Mouse (Mus musculus): ENCODE measurements around the gene Ccdc170. TPM values are rescaled to one million over a fixed set of nuclear protein-coding genes. Genes with fewer than 3 reads are reported as not detected.

The Ccdc170 gene
- total RNA-seq, 2 experiments from 2014 or later: 0.23 to 0.26 TPM

DNA sequence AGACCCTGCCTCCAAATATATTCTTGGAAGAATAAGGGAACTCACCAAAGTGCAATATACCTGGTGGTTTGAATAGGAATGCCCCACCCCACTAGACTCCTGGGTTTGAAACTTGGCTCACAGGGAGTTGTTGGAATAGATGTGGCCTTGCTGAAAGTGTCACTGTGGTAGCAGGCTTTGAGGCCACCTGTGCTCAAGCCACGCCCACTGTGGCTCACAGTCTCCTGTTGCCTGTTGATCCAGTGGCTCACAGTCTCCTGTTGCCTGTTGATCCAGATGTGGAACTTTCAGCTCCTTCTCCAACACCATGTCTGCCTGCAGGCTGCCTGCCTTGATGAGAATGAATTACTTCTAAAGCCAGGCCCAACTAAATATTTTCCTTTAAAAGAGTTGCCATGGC, 1.5 kb downstream of the Ccdc170 start:
- intact Hi-C loops (cut with DNase I): no loop called here
- no peak overlapping the region for H3K27ac ChIP-seq
- no peak for TF ChIP-seq CTCF (IDR thresholded peaks at IDR 0.05)
- no peak for DNase-seq (ENCODE audit: extremely low spot score in 1 of 2, low spot score in 2 of 2)
- no peak overlapping the region for H3K4me3 ChIP-seq

DNA sequence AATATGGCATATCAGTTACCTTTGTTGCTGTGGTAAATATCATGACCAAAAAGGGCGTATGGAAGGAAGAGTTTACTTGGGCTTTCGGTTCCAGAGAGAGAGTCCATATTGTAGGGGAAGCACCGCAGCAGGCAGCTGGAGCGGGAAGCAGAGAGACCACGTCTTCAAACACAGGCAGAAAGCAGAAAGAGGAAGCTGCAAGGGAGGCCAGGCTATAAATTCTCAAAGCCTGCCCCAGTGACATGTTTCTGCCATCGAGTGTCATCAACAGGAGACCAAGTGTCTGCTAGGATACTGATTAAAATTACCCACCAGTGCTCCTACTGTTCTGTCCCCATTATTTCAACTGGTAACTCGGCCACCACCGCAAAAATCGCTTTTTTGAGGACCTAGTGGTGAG, 2.7 kb downstream of the Ccdc170 start:
- Histone ChIP-seq H3K27ac (no peak overlapping the region), H3K4me3 (no peak overlapping the region)
- no peak for TF ChIP-seq CTCF (IDR thresholded peaks at IDR 0.05)
- intact Hi-C loops (cut with DNase I): no loop called here
- no peak for DNase-seq (ENCODE audit: extremely low spot score in 1 of 2, low spot score in 2 of 2)

DNA sequence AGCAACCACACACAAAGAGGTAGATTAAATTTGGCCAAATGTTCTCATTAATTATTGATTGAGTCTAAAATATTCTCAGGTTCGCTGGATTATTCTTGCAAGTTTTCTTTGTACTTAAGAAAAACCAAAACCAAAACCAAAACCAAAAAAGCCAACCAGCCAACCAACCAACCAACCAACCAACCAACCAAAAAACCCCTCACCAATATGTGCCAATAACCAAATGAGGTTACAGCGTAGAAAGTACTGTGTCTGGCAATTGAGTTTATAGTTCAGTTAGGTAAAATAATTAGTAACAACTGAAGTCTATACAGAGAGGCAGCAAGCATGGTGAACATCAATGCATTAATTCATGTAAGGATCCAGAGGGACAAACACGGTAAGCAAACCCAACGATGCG, 7.6 kb downstream of the Ccdc170 start:
- intact Hi-C loops (cut with DNase I): no loop called here
- no peak for TF ChIP-seq CTCF (IDR thresholded peaks at IDR 0.05)
- no peak for DNase-seq (ENCODE audit: extremely low spot score in 1 of 2, low spot score in 2 of 2)
- Histone ChIP-seq H3K27ac (no peak overlapping the region), H3K4me3 (no peak overlapping the region)

DNA sequence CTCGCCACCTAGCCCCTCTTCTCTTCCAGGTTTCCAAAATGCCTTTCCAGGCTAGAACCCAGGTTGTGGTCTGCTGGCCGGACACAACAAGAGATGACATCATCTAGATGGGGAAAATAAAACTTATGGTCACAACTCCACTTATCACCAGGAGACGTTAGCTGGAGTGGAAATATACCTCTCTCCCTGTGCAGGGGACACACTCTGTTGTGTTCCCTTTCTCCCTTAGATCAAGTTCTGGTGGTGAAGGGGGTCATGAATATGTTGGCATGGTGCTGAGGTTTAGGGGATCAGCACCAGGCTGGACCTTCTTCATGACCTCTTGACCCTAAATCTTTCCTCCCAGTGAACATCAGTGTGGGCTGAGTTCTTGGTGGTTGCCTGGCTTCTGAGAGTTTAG, 9.0 kb downstream of the Ccdc170 start:
- intact Hi-C loops (cut with DNase I): no loop called here
- no peak for DNase-seq (ENCODE audit: extremely low spot score in 1 of 2, low spot score in 2 of 2)
- no peak overlapping the region for H3K4me3 ChIP-seq
- H3K27ac ChIP-seq: no peak overlapping the region
- TF ChIP-seq CTCF (IDR thresholded peaks at IDR 0.05): no peak

DNA sequence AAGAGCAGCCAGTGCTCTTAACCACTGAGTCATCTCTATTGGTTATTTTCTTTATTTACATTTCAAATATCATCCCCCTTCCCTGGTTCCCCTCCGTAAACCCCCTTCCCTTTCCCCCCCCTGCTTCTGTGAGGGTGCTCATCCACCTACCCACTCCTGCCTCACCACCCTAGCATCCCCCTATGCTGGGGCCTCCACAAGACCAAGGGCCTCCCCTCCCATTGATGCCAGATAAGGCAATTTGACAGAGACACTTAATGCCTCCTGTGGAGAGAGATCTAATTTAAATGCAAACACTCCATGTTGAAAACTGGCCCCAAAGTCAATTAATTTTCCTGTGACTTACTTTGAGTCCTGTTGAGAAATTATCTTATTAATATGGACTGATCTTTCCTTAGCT, 9.7 kb downstream of the Ccdc170 start:
- intact Hi-C loops (cut with DNase I): no loop called here
- TF ChIP-seq CTCF (IDR thresholded peaks at IDR 0.05): no peak
- DNase-seq (ENCODE audit: extremely low spot score in 1 of 2, low spot score in 2 of 2): no peak
- no peak overlapping the region for H3K4me3 ChIP-seq
- no peak overlapping the region for H3K27ac ChIP-seq

DNA sequence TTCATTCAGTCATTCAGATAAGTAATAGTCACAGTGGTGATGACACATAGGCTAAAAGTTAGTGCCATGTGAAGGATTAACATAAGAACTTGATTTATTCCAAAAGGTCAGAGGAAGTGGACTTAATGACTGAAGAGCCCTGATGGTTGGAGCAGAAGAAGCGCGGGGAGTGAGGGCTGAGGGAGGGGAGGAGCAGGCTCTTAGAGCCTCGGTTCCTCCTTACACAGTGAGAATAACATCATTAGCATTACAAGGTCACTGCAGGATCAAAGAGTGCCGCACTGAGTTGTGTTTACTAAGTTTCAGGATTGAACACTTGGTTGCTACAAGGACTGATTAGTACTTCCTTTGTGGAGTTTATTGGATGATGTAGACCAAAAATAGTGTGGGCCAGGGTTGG, 10.6 kb downstream of the Ccdc170 start:
- no peak overlapping the region for H3K27ac ChIP-seq
- intact Hi-C loops (cut with DNase I): no loop called here
- no peak for DNase-seq (ENCODE audit: extremely low spot score in 1 of 2, low spot score in 2 of 2)
- no peak overlapping the region for H3K4me3 ChIP-seq
- TF ChIP-seq CTCF (IDR thresholded peaks at IDR 0.05): no peak

DNA sequence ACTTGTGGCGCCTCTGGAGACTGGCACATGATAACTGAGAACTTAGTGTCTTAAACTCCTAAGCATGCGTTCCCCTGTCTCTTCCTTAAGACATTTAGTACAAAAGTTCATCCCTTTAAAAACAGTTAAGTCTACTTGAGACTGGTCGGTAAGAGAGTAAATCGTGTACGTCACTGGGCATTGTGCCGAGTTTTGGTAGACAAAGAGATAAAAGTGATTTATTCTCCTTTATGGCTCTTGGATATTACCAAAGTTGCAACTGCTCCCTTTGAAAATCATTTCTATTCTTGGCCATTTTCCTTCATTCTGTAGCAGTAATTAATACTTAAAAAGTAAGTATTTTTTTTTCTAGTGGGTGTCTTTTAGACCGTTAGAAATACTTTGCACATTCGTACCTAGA, 20.9 kb downstream of the Ccdc170 start:
- DNase-seq (ENCODE audit: extremely low spot score in 1 of 2, low spot score in 2 of 2): no peak
- intact Hi-C loops (cut with DNase I): no loop called here
- TF ChIP-seq CTCF (IDR thresholded peaks at IDR 0.05): no peak
- Histone ChIP-seq H3K27ac (no peak overlapping the region), H3K4me3 (no peak overlapping the region)

DNA sequence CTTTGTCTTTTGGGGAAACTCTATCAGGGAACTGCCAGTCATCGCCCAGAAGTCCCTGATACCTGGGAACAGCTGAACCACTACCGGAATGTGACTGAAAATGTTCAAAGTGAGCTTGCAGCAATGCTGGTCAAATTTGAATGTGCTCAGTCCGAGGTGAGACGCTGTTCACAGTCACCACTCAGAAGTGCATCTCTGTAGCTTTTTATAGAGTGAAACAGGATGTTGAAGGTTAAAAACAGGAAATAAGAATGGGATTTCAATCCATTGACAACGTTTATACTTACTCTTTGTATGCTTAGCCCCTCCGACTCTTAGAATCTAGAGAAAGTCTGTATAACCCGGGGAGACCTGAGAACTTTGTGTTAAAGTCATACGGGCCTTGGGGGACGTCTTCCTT, 30.4 kb downstream of the Ccdc170 start:
- no peak for DNase-seq (ENCODE audit: extremely low spot score in 1 of 2, low spot score in 2 of 2)
- intact Hi-C loops (cut with DNase I): no loop called here
- no peak for TF ChIP-seq CTCF (IDR thresholded peaks at IDR 0.05)
- Histone ChIP-seq H3K4me3 (no peak overlapping the region), H3K27ac (no peak overlapping the region)

DNA sequence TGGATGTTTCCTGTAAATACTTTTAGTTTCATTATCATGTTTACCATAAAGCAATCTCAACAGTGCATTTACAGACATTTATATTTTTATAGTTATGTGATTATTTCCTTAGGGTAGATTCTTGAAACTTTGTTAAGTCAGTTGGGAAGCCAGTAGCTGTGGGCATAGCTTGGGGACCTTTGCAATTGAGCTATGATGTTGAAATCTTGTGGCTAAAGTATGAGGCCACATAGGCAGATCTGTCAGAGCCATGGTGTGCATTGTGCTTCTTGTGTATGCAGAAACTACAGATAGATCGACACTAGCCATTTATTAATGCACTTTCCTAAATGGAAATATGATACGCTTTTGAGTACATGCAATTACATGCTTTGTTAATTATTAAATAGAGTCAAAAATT, 35.3 kb downstream of the Ccdc170 start:
- intact Hi-C loops (cut with DNase I): no loop called here
- no peak overlapping the region for H3K27ac ChIP-seq
- DNase-seq (ENCODE audit: extremely low spot score in 1 of 2, low spot score in 2 of 2): no peak
- no peak for TF ChIP-seq CTCF (IDR thresholded peaks at IDR 0.05)
- H3K4me3 ChIP-seq: no peak overlapping the region

DNA sequence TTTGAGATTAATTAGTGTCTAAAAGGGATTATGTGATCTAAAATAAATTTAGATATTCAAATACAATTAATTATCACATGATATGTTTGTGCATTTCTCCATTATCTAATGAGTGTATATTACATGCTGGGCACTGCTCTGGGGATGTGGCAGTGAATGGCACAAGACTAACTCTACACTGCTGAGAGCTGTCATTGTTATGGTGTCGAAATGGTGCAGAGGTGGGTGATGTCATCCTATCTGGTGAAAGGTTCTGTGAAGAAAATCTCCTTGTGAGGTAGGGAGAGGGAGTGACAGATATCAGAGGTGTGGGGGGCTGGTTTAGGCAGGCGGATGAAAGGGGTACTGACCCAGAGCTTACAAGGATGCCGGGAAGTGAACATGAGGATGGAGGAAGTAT, 37.3 kb downstream of the Ccdc170 start:
- H3K27ac ChIP-seq: no peak overlapping the region
- intact Hi-C loops (cut with DNase I): no loop called here
- TF ChIP-seq CTCF (IDR thresholded peaks at IDR 0.05): no peak
- no peak for DNase-seq (ENCODE audit: extremely low spot score in 1 of 2, low spot score in 2 of 2)
- no peak overlapping the region for H3K4me3 ChIP-seq

DNA sequence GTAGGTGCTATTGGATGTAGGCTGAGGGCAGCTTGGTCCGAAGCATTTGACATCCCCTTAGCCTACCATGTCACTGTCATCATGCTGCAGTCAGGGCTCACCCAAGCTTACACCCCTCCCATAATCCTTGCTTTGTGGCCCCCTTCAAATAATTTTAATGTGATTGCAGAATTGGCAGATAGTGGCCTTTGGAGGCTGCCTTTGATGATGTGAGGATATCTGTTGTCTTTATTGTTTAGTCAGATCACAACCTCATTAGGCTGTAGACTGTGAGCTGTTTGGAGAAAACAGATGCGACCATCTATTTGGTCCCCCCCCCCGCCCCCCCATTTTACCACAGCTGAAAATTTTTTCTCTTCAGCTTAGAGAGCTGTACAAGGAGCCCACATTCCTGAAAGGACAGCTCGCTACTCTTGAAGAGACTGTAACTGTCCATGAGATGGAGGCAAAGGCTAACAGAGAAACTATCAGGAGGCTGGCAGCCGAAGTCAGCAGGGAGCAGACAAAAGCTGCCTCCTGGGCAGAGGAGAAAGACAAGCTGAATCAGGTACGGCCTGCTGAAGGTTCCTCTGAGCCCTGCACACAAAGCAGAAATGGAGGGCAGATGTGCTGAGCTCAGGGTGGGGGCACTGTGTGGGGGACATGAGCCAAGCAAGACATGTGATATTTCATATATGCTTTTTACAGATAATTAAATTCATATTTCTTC, 38.2 kb downstream of the Ccdc170 start:
- TF ChIP-seq CTCF (IDR thresholded peaks at IDR 0.05): no peak; the same call in 1 of the 2 replicates
- intact Hi-C loops (cut with DNase I): no loop called here
- no peak overlapping the region for H3K4me3 ChIP-seq
- no peak overlapping the region for H3K27ac ChIP-seq
- DNase-seq (ENCODE audit: extremely low spot score in 1 of 2, low spot score in 2 of 2): no peak

DNA sequence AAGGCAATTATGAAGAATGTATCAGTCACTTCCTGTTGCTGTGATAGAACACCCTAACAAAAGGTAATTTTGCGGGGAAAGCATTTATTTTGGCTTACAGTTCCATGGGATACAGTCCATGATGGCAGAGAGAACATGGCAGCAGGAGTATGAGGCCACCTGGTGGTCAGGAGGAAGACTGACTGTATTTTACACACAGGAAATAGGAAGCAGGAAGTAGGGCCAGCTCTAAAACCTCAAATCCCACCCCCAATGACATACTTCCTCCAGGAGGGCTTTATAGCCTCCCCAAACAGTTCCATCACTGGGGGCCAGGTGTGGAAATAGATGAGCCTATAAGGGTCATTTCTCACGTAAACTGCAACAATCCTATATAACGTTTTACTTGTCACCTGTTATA, 39.8 kb downstream of the Ccdc170 start:
- TF ChIP-seq CTCF (IDR thresholded peaks at IDR 0.05): no peak; the same call in 1 of the 2 replicates
- no peak for DNase-seq (ENCODE audit: extremely low spot score in 1 of 2, low spot score in 2 of 2)
- intact Hi-C loops (cut with DNase I): no loop called here
- H3K4me3 ChIP-seq: no peak overlapping the region
- no peak overlapping the region for H3K27ac ChIP-seq

DNA sequence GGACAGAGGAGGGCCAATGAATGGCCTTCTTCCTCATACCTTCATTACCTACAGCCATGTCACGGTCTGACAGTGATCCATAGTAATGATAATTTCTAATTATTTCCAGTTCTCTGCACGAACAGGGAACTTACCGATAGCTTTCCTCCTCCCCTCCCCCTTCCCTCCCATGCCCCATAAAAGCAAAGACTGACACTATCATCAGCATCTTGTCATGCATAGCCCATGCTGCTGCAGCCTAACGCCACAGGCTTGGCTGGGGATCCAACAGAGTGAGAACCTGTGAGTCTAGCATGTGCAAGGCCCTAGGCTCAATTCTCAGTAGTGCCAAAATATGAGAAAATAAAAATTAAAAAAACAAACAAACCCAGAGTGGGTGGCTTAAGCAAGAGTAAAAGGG, 40.8 kb downstream of the Ccdc170 start:
- no peak for TF ChIP-seq CTCF (IDR thresholded peaks at IDR 0.05)
- intact Hi-C loops (cut with DNase I): no loop called here
- H3K27ac ChIP-seq: no peak overlapping the region
- DNase-seq (ENCODE audit: extremely low spot score in 1 of 2, low spot score in 2 of 2): no peak
- H3K4me3 ChIP-seq: no peak overlapping the region

Data from left cerebral cortex, adult 2 months (tissue).